Mouse (Mus musculus): Measurements from ENCODE around the gene Tchhl1. TPM values are rescaled to one million over a fixed set of nuclear protein-coding genes. Genes with fewer than 3 reads are reported as not detected.
"Not testable (repeated sequence)": the region's sequence is repeated elsewhere in the genome, so short reads cannot be mapped to it uniquely, and the experiment has no call there.

Gene Tchhl1
- polyA plus RNA-seq, 1 experiment from 2014 or later = not detected

- no peaks in the 10 kb centered on the region for H3K9me3 ChIP-seq (replicated peaks)
- ATAC-seq = no peak
- no peaks in the 10 kb centered on the region for H3K36me3 ChIP-seq (ENCODE audit: poor library complexity, severe bottlenecking)
- H3K4me1 ChIP-seq = no peaks in the 10 kb centered on the region
- 86% methylated on average over 3 of the region's 3 CpGs for whole genome bisulfite sequencing
- H3K27ac ChIP-seq = no peak overlapping the region
- no peak overlapping the region for H3K9ac ChIP-seq
- H3K27me3 ChIP-seq = no peaks in the 10 kb centered on the region
- H3K4me2 ChIP-seq = no peak overlapping the region
- no peak overlapping the region for H3K4me3 ChIP-seq
These were observed 1.1 kb downstream of the Tchhl1 start for GRCm38 (mm10) chr3:93469629-93470028.

- Histone ChIP-seq H3K9me3 (replicated peaks) (no peaks in the 10 kb centered on the region), H3K27me3 (no peaks in the 10 kb centered on the region), H3K4me2 (no peak overlapping the region), H3K4me3 (no peak overlapping the region), H3K36me3 (ENCODE audit: poor library complexity, severe bottlenecking) (no peaks in the 10 kb centered on the region), H3K27ac (no peak overlapping the region), H3K4me1 (no peaks in the 10 kb centered on the region), H3K9ac (no peak overlapping the region)
- 93% methylated on average over 1 of the region's 1 CpGs for WGBS
- no peak for ATAC-seq
These were observed 11.5 kb downstream of the Tchhl1 start for GRCm38 (mm10) chr3:93480053-93480452.

- H3K27me3 ChIP-seq = no peaks in the 10 kb centered on the region
- H3K27ac ChIP-seq = no peak overlapping the region
- no peak for ATAC-seq
- no peak overlapping the region for H3K4me3 ChIP-seq
- H3K4me2 ChIP-seq = no peak overlapping the region
- no peaks in the 10 kb centered on the region for H3K4me1 ChIP-seq
- no peaks in the 10 kb centered on the region for H3K36me3 ChIP-seq (ENCODE audit: poor library complexity, severe bottlenecking)
- H3K9me3 ChIP-seq (replicated peaks) = no peaks in the 10 kb centered on the region
- 77% methylated on average over 2 of the region's 2 CpGs for WGBS
- no peak overlapping the region for H3K9ac ChIP-seq
These were observed 13.5 kb downstream of the Tchhl1 start for GRCm38 (mm10) chr3:93481982-93482616.

- H3K9me3 ChIP-seq (replicated peaks) = no peaks in the 10 kb centered on the region
- no peaks in the 10 kb centered on the region for H3K36me3 ChIP-seq (ENCODE audit: poor library complexity, severe bottlenecking)
- H3K27ac ChIP-seq = no peak overlapping the region
- H3K27me3 ChIP-seq = no peaks in the 10 kb centered on the region
- no peak overlapping the region for H3K4me3 ChIP-seq
- no peaks in the 10 kb centered on the region for H3K4me1 ChIP-seq
- H3K9ac ChIP-seq = no peak overlapping the region
- ATAC-seq = no peak
- no peak overlapping the region for H3K4me2 ChIP-seq
- WGBS = 92% methylated on average over 3 of the region's 3 CpGs
These were observed 17.1 kb downstream of the Tchhl1 start for GRCm38 (mm10) chr3:93485611-93486010.

- Histone ChIP-seq H3K4me2 (no peak overlapping the region), H3K27me3 (no peaks in the 10 kb centered on the region), H3K27ac (no peak overlapping the region), H3K9me3 (replicated peaks) (no peaks in the 10 kb centered on the region), H3K4me1 (no peaks in the 10 kb centered on the region), H3K4me3 (no peak overlapping the region), H3K36me3 (ENCODE audit: poor library complexity, severe bottlenecking) (no peaks in the 10 kb centered on the region), H3K9ac (no peak overlapping the region)
- WGBS = 89% methylated on average over 2 of the region's 2 CpGs
- ATAC-seq = no peak
These were observed 20.0 kb downstream of the Tchhl1 start for GRCm38 (mm10) chr3:93488541-93488940.

GRCm38 (mm10) chr3:93492176-93492575, 23.6 kb downstream of the Tchhl1 start:
- H3K4me3 ChIP-seq = no peak overlapping the region
- H3K9ac ChIP-seq = no peak overlapping the region
- no peak overlapping the region for H3K27ac ChIP-seq
- 73% methylated on average over 3 of the region's 3 CpGs for WGBS
- H3K4me2 ChIP-seq = no peak overlapping the region
- H3K4me1 ChIP-seq = no peaks in the 10 kb centered on the region
- H3K9me3 ChIP-seq (replicated peaks) = no peaks in the 10 kb centered on the region
- H3K36me3 ChIP-seq (ENCODE audit: poor library complexity, severe bottlenecking) = no peaks in the 10 kb centered on the region
- no peaks in the 10 kb centered on the region for H3K27me3 ChIP-seq
- ATAC-seq = no peak

- no peak overlapping the region for H3K27ac ChIP-seq
- no peak overlapping the region for H3K4me2 ChIP-seq
- 3% methylated on average over 4 of the region's 4 CpGs for WGBS
- no peaks in the 10 kb centered on the region for H3K9me3 ChIP-seq (replicated peaks)
- no peak overlapping the region for H3K4me3 ChIP-seq
- no peaks in the 10 kb centered on the region for H3K27me3 ChIP-seq
- no peaks in the 10 kb centered on the region for H3K36me3 ChIP-seq (ENCODE audit: poor library complexity, severe bottlenecking)
- no peak overlapping the region for H3K9ac ChIP-seq
- H3K4me1 ChIP-seq = no peaks in the 10 kb centered on the region
- peak; percentile 97 for ATAC-seq
These were observed 25.4 kb downstream of the Tchhl1 start for GRCm38 (mm10) chr3:93493992-93494391.

GRCm38 (mm10) chr3:93494774-93495173, 26.2 kb downstream of the Tchhl1 start:
- not testable (repeated sequence) for H3K4me2 ChIP-seq; H3K9me3 ChIP-seq (replicated peaks); H3K27ac ChIP-seq; ATAC-seq; H3K9ac ChIP-seq; H3K4me1 ChIP-seq; H3K4me3 ChIP-seq; H3K27me3 ChIP-seq; H3K36me3 ChIP-seq (ENCODE audit: poor library complexity, severe bottlenecking)
- 33% methylated on average over 5 of the region's 5 CpGs for WGBS

- Histone ChIP-seq H3K27ac (no peak overlapping the region), H3K36me3 (ENCODE audit: poor library complexity, severe bottlenecking) (no peaks in the 10 kb centered on the region), H3K4me1 (no peaks in the 10 kb centered on the region), H3K9ac (no peak overlapping the region), H3K4me2 (no peak overlapping the region), H3K9me3 (replicated peaks) (no peaks in the 10 kb centered on the region), H3K27me3 (no peaks in the 10 kb centered on the region), H3K4me3 (no peak overlapping the region)
- ATAC-seq = no peak
- WGBS = 89% methylated on average over 3 of the region's 3 CpGs
These were observed 28.6 kb downstream of the Tchhl1 start for GRCm38 (mm10) chr3:93497131-93497530.

GRCm38 (mm10) chr3:93499129-93499528, 30.6 kb downstream of the Tchhl1 start:
- Histone ChIP-seq H3K27me3 (no peaks in the 10 kb centered on the region), H3K4me2 (no peak overlapping the region), H3K4me1 (no peaks in the 10 kb centered on the region), H3K27ac (no peak overlapping the region), H3K9ac (no peak overlapping the region), H3K9me3 (replicated peaks) (no peaks in the 10 kb centered on the region), H3K36me3 (ENCODE audit: poor library complexity, severe bottlenecking) (no peaks in the 10 kb centered on the region), H3K4me3 (no peak overlapping the region)
- ATAC-seq = no peak

- Histone ChIP-seq H3K27ac (no peak overlapping the region), H3K4me2 (no peak overlapping the region), H3K9me3 (replicated peaks) (no peaks in the 10 kb centered on the region), H3K4me1 (no peaks in the 10 kb centered on the region), H3K9ac (no peak overlapping the region), H3K4me3 (no peak overlapping the region), H3K36me3 (ENCODE audit: poor library complexity, severe bottlenecking) (no peaks in the 10 kb centered on the region), H3K27me3 (no peaks in the 10 kb centered on the region)
- ATAC-seq = no peak
- WGBS = 87% methylated on average over 7 of the region's 7 CpGs
These were observed 36.1 kb downstream of the Tchhl1 start for GRCm38 (mm10) chr3:93504536-93505189.

GRCm38 (mm10) chr3:93505960-93506863, 37.7 kb downstream of the Tchhl1 start:
- no peaks in the 10 kb centered on the region for H3K4me1 ChIP-seq
- H3K27me3 ChIP-seq = no peaks in the 10 kb centered on the region
- no peak overlapping the region for H3K4me3 ChIP-seq
- no peak overlapping the region for H3K9ac ChIP-seq
- ATAC-seq = no peak
- H3K36me3 ChIP-seq (ENCODE audit: poor library complexity, severe bottlenecking) = no peaks in the 10 kb centered on the region
- H3K9me3 ChIP-seq (replicated peaks) = no peaks in the 10 kb centered on the region
- WGBS = 43% methylated on average over 30 of the region's 30 CpGs
- H3K4me2 ChIP-seq = no peak overlapping the region
- no peak overlapping the region for H3K27ac ChIP-seq

All from forebrain, embryonic 13.5 days (tissue).